Mouse (Mus musculus) kidney, postnatal 0 days (tissue): Measurements from ENCODE around the gene Eml3. TPM values are rescaled to one million over a fixed set of nuclear protein-coding genes. Genes with fewer than 3 reads are reported as not detected.
A peak's percentile ranks its signal among the peaks of the same experiment; 100 is the strongest.

ENCODE experiments used
- ATAC-seq: fragments of 200-750 bp; cut with Nextera tagmentation; replicated peaks from 2 replicates; pipeline ENCODE4 v1.8.0; 2017; ENCODE audit warnings: low read depth, moderate number of reproducible peaks, moderate TSS enrichment, moderate library complexity; ENCODE audit not compliant: low FRiP score
- DNase-seq: peaks from one replicate; pipeline ENCODE4 v3.0.0-alpha.2; 2016; ENCODE audit warnings: low spot score
- H3K27ac ChIP-seq: fragments of 300-500 bp; sonication (generic); 2 replicates; pipeline ENCODE4 v1.5.1; 2014; ENCODE audit warnings: mild to moderate bottlenecking
- H3K27me3 ChIP-seq: fragments of 300-500 bp; sonication (generic); 2 replicates; pipeline ENCODE4 v1.6.1; 2014; ENCODE audit warnings: low read length, mixed read lengths; ENCODE audit not compliant: insufficient read depth
- H3K36me3 ChIP-seq: fragments of 300-500 bp; sonication (generic); 2 replicates; pipeline ENCODE4 v1.6.1; 2014; ENCODE audit warnings: low read length, mixed read lengths; ENCODE audit not compliant: insufficient read depth
- H3K4me1 ChIP-seq: fragments of 300-500 bp; sonication (generic); replicated peaks from 2 replicates; pipeline ENCODE4 v1.6.1; 2014; ENCODE audit warnings: antibody characterized with exemption, low read length, mixed read lengths; ENCODE audit not compliant: insufficient read depth
- H3K4me2 ChIP-seq: fragments of 300-500 bp; sonication (generic); 2 replicates; pipeline ENCODE4 v1.6.1; 2014; ENCODE audit warnings: mild to moderate bottlenecking, low read length, moderate library complexity, mixed read lengths
- H3K4me3 ChIP-seq: fragments of 300-500 bp; sonication (generic); replicated peaks from 2 replicates; pipeline ENCODE4 v1.5.1; 2014; ENCODE audit warnings: low read depth, low read length
- H3K9ac ChIP-seq: fragments of 300-500 bp; sonication (generic); 2 replicates; pipeline ENCODE4 v1.6.1; 2014; ENCODE audit warnings: low read depth, low read length
- H3K9me3 ChIP-seq: fragments of 300-500 bp; sonication (generic); replicated peaks from 2 replicates; pipeline ENCODE4 v1.6.1; 2016; ENCODE audit warnings: low read length, inconsistent platforms, mixed read lengths
- CTCF ChIP-seq: IDR thresholded peaks from 2 replicates; pipeline ENCODE4 v1.5.1; 2016; ENCODE audit warnings: antibody characterized with exemption, low read depth, mild to moderate bottlenecking, moderate library complexity
- WGBS: fragments of 180-500 bp; shearing (Covaris S2); extraction: QIAGEN DNeasy Blood & Tissue Kit; methylation state at CpG from one replicate; pipeline ENCODE4 v1.1.7; 2014; 5-methylcytosine and 5-hydroxymethylcytosine counted together
- polyA plus RNA-seq: library from polyadenylated mRNA; unstranded; fragments of >200 nt; fragmentation: Nextera tagmentation; extraction: Ambion mirVana; gene quantifications from 2 replicates; pipeline ENCODE4 v1.2.1, GENCODE M21; 2015

The Eml3 gene
- polyA plus RNA-seq, 1 experiment from 2014 or later, result 25.5 TPM

DNA sequence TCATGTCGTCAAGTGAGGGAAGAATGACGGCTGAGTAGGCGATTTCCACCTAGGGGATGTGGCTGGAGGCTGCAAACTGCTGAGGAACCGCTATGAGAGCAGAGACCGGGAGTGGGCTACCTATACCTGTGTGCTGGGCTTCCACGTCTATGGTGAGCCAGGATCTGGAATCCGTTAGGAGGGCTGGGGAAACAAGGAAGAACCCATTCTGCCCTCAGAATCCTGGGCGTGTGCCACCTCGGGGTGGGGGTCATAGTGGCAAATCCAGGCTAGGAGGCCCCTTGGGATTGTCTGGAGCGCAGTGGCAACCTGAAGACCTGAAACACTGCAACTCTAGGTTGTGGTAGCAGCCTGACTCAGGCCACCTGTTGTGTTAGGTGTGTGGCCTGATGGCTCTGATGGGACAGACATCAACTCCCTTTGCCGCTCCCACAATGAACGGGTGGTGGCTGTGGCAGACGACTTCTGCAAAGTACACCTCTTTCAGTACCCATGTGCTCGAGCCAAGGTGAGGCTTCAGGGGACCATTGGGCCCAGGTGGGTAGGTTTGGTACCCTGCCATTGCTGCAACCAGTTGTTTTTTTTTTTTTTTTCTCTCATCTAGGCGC, 11.3 kb downstream of the Eml3 start:
- no peak for DNase-seq
- Histone ChIP-seq H3K9ac (peak overlapping the region; percentile 99; the same call in 1 of the 2 replicates), H3K9me3 (no peaks in the 10 kb centered on the region), H3K4me1 (peaks cover 9% of the 10 kb centered on the region; the same call in 1 of the 2 replicates), H3K4me3 (no peak overlapping the region), H3K4me2 (no peak overlapping the region), H3K27me3 (no peaks in the 10 kb centered on the region), H3K27ac (no peak overlapping the region), H3K36me3 (peaks cover 31% of the 10 kb centered on the region)
- TF ChIP-seq CTCF, result no peak
- ATAC-seq, result no peak
- WGBS, result 78% methylated on average over 15 of the region's 15 CpGs

DNA sequence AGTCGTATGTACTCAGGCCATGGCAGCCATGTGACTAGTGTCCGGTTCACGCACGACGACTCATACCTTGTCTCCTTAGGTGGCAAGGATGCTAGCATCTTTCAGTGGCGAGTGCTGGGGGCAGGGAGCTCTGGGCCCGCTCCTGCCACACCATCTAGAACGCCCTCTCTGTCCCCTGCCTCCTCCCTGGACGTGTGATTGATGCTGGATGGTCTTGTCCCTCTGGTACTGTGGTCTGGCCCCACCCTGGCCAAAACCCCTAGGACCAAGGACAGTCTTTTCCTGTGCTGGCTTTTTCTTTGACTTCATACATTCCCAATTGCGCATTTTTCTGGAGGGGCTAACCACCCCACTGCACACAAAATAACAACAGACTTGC, 11.8 kb downstream of the Eml3 start:
- Histone ChIP-seq H3K9me3 (no peaks in the 10 kb centered on the region), H3K27ac (peak overlapping the region; percentile 99), H3K4me2 (peak overlapping the region; percentile 80), H3K36me3 (peaks cover 36% of the 10 kb centered on the region), H3K9ac (peak overlapping the region; percentile 99), H3K27me3 (no peaks in the 10 kb centered on the region), H3K4me3 (peak overlapping the region; percentile 96), H3K4me1 (peaks cover 9% of the 10 kb centered on the region; the same call in 1 of the 2 replicates)
- DNase-seq (no peak), ATAC-seq (no peak)
- TF ChIP-seq CTCF, result no peak
- 26% methylated on average over 10 of the region's 10 CpGs for WGBS

DNA sequence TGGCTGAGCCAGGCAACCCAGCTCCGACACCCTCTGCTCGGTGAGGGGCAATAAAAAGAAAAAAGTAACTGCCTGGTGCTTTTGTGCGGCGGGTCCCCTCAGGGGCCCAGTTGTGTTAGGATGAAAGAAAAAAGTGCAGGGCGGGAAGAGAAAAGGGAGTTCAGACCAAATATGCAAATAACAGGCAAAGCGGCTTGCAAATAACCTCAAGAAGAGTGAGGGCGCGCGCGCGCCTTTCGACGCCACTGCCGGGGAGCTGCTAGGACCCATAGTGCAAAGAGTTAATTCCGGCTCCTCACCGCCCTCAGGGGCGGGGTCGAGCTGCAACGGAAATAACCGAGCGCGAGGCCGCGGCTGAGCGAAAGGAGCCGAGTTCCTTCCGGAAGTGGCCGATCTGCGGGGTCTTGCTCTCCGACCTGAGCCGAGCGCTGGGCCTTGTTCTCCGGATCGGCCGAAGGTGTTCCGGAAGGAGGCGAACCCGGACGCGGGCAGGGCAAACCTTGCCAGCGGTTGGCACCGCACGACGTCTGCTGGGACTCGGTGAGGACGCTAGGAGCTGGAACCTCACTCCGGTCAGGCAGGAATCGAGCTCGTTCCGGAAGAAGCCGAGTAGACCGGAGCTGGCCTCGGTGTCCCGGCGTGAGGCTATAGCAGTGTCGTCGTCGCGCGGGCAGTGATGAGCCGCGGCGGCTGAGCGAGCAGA, 12.3 kb downstream of the Eml3 start, which contains the start of gene Mta2:
Mta2 (plus strand) TSS at position 361 of the 703 bp plus-strand sequence.
- TF ChIP-seq CTCF, result peak; percentile 36
- H3K4me1 ChIP-seq, result peaks cover 9% of the 10 kb centered on the region; the same call in 1 of the 2 replicates
- peak; percentile 94 for ATAC-seq
- peak within 1 kb of the TSS; percentile 80 for H3K4me2 ChIP-seq
- peak within 1 kb of the TSS; percentile 96 for H3K4me3 ChIP-seq
- H3K27ac ChIP-seq, result peak within 1 kb of the TSS; percentile 99
- H3K9me3 ChIP-seq, result no peaks in the 10 kb centered on the region
- under 1% methylated on average over 63 of the region's 64 CpGs for WGBS
- H3K9ac ChIP-seq, result peak within 1 kb of the TSS; percentile 99
- H3K27me3 ChIP-seq, result no peaks in the 10 kb centered on the region
- H3K36me3 ChIP-seq, result peaks cover 38% of the 10 kb centered on the region
- DNase-seq, result peak; percentile 99

DNA sequence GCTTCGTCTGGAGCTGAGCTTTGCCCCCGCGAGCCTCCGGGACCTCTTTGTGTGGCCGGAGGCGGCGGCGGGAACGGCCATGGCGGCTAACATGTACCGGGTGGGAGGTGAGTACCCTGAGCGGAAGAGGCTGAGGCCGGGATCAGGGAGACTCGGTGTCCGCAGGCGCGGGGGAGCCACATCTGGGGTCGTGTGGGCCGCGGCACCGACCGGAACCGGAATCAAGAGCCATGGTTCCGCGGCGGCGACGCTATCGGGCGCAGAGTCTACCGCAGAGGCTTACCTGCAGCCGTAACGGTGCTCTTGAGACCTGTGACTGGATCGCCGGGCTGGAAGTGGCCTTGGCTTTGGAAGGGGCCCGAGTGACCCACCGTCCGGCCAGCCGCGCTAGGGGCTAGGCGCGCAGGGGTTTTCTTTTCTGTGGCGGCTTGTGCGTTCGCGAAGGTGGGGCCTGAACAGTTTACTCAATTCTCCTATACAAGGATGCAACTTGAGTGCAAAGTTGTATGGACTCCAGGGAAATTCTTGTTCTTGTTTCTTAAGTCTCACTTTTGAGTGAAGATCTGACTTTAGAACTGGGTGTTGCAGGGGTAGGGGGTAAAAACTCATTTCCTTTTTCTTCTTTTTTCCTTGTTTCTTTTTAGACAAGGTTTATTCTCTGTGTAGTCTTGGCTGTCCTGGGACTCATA, 13.1 kb downstream of the Eml3 start:
- Histone ChIP-seq H3K36me3 (peaks cover 42% of the 10 kb centered on the region), H3K4me1 (peaks cover 9% of the 10 kb centered on the region; the same call in 1 of the 2 replicates), H3K4me2 (peak overlapping the region; percentile 80), H3K4me3 (peak overlapping the region; percentile 96), H3K27ac (peak overlapping the region; percentile 99), H3K9me3 (no peaks in the 10 kb centered on the region), H3K9ac (peak overlapping the region; percentile 99), H3K27me3 (no peaks in the 10 kb centered on the region)
- peak; percentile 71 for DNase-seq
- TF ChIP-seq CTCF, result no peak
- peak; percentile 50 for ATAC-seq
- under 1% methylated on average over 44 of the region's 46 CpGs for WGBS

DNA sequence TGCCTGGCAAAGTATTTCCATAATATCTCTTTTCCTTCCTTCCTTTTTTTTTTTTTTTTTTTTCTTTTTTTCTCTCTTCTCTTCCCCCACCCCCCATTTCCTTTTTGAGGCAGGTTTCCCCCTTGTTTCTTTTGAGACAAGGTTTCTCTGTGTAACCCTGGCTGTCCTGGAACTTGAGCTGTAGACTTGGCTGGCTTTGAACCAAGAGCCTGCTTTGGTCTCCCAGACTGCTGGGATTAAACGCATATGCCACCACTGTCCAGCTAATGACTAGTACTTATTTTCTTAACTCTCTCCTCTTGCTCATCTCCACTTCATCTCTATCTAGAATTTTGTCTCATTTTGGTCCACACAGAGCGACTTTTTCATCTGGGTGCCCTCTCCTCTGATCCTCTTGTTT, 13.7 kb downstream of the Eml3 start:
- no peaks in the 10 kb centered on the region for H3K27me3 ChIP-seq
- peaks cover 44% of the 10 kb centered on the region for H3K36me3 ChIP-seq
- DNase-seq, result no peak

DNA sequence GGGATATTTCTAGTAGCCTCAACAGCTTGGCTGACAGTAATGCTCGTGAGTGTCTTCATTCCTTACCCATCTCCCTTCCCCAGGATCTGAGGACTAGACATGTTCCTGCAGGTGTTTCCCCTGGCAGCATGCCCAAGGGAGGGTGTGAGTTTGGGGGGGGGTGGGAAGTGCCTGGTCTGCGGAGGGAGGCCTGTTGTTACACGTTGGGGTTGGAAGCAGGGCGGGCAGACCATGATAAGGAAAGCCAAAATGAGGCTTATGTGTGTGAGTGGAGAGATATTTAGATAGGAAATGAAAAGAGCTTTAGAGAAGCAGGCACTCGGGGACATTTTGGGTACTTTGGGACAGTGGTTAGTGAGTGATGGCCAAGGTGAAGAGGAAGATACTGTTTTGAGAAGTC, 14.7 kb downstream of the Eml3 start:
- peak; percentile 22 for DNase-seq
- Histone ChIP-seq H3K4me1 (peaks cover 9% of the 10 kb centered on the region; the same call in 1 of the 2 replicates), H3K27me3 (no peaks in the 10 kb centered on the region), H3K9ac (peak overlapping the region; percentile 40; the same call in 1 of the 2 replicates), H3K9me3 (no peaks in the 10 kb centered on the region), H3K4me2 (peak overlapping the region; percentile 80), H3K36me3 (peaks cover 45% of the 10 kb centered on the region), H3K4me3 (0 out of 2 replicates have a peak overlapping the region, but pooled peaks have one; percentile 7), H3K27ac (no peak overlapping the region)
- no peak for ATAC-seq
- 51% methylated on average over 5 of the region's 5 CpGs for WGBS
- TF ChIP-seq CTCF, result no peak

More for the DNA sequence above, 13.7 kb downstream of the Eml3 start:
- TF ChIP-seq CTCF, result no peak
- Histone ChIP-seq H3K9me3 (no peaks in the 10 kb centered on the region), H3K4me1 (peaks cover 9% of the 10 kb centered on the region; the same call in 1 of the 2 replicates), H3K27ac (no peak overlapping the region), H3K4me3 (peak overlapping the region; percentile 96), H3K4me2 (peak overlapping the region; percentile 80), H3K9ac (peak overlapping the region; percentile 99)
- no peak for ATAC-seq
- 51% methylated on average over 2 of the region's 2 CpGs for WGBS
